Mouse (Mus musculus) small intestine, adult 2 months (tissue): ENCODE data around the gene H2-D1.

Experiments
- CTCF ChIP-seq: fragments of 200-500 bp; IDR thresholded peaks from 2 replicates; pipeline ENCODE4 v1.5.1; 2012; ENCODE audit warnings: low read depth, mild to moderate bottlenecking, control low read depth, inconsistent platforms, low read length, moderate library complexity, mixed read lengths; ENCODE audit not compliant: insufficient replicate concordance, insufficient read length; ENCODE audit errors: extremely low read depth
- POLR2A ChIP-seq: fragments of 200-500 bp; IDR thresholded peaks from 2 replicates; pipeline ENCODE4 v1.6.1; 2012; ENCODE audit warnings: low read depth, mild to moderate bottlenecking, control low read depth, inconsistent platforms, low read length, moderate library complexity

DNA sequence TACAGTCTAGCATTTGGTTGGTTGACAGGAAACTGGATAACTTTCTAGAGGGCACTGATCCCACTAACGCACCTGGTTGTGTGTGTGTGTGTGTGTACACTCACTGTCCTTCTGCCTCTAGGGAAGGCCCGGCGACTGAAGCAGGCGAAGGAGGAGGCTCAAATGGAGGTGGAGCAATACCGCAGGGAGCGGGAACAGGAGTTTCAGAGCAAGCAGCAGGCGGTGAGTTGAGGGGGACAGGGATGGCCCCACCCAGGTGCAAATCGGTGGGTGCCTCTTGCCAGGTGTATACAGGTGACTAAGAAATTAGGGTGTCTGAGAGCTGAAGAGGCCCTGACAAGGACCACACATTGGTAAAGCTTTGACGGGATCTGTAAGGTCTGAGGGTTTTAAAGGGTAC, 25.5 kb upstream of the H2-D1 start:
- TF ChIP-seq CTCF (no peak), POLR2A (no peak)
